Mouse (Mus musculus): ENCODE measurements around the gene Raf1.

- TF ChIP-seq EP300 (IDR thresholded peaks at IDR 0.05; ENCODE audit: low read depth) (no peak), CTCF (IDR thresholded peaks at IDR 0.05; ENCODE audit: low read depth) (no peak)
Measured at GRCm38 (mm10) chr6:115702901-115703300, 26.5 kb upstream of the Raf1 start.
